Mouse (Mus musculus) bone marrow macrophage, adult 2 months (primary cell): ENCODE results near the gene Prss56.

ENCODE experiments used
- CTCF ChIP-seq: IDR thresholded peaks from 2 replicates; pipeline ENCODE4 v1.5.1; 2012; ENCODE audit warnings: low read depth, mild to moderate bottlenecking, low read length, moderate library complexity
- POLR2A ChIP-seq: IDR thresholded peaks from 2 replicates; pipeline ENCODE4 v1.6.1; 2012; ENCODE audit warnings: mild to moderate bottlenecking, low read depth, low read length, borderline replicate concordance

DNA sequence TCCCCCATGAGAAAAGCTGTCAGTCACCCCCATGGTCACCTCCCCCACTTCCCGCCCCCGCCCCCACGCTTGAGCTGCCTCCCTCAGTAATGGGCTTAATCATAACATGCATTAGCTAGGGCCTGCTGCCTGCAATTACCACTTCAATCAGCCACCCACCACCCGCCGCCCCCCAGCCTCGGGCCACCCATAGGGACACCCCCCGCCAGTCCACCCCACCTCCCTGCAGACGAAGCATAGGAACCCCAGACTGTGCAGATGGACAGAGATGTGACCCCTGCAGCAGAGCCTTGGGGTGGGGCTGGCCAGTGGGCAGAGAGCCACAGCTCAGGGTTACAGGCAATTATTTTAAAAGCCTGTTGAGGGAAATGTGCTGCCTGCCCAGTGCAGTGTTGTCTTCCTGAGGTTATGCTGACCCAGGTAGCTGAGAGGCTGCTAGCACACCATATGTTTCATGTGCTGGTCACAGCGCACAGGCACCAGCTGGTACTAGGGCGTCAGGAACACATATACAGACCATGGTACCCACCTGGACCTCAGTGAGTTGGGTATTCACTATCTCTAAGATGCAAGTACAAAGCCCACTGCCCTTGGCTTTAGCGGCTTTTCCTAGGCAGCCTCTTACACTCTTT, 18.8 kb upstream of the Prss56 start:
- TF ChIP-seq CTCF (no peak), POLR2A (no peak)
